16 mouse cellular contexts compared by ENCODE assay signal in the genomic region with DNA sequence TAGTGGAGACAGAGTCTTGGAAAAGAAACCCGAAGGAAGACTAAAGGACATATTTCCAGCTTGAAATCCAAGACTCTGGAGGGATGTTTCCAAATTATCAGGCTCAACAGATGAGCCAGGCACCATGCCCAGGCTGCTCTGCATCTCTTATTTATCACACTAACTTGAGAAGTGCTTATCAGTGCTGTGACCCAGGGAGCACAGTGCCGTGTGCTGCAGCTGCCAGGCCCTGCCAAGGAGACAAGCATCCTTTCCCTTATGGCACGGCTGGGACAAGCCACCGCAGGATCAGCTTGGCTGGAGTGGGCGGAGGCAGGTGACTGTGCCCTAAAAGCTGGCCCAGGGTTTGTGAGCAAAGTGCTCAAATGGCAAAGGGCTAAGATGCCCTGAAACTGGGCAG.
DNase-seq lines count a peak whose midpoint lies in the region; ATAC-seq and TF ChIP-seq lines count a peak whose summit lies in the region.
"Had no signal": no experiment of that assay in that cellular context is flagged by ENCODE, and none has a peak within 500 bp of the region (broad histone marks: within the 10 kb centered on the region; RNA-seq: fewer than 3 reads in every experiment).

No protein-coding gene starts in this region.

- H3K4me1 ChIP-seq in forebrain, postnatal 0 days (ENCODE audit: insufficient read depth) = 0 out of 2 replicates have a peak, but pooled peaks cover 5% of the 10 kb centered on the region
- peaks cover 19% of the 10 kb centered on the region for H3K4me1 ChIP-seq in forebrain, embryonic 10.5 days
- peaks cover 12% of the 10 kb centered on the region; the same call in 1 of the 2 replicates for H3K4me1 ChIP-seq in hindbrain, postnatal 0 days (ENCODE audit: insufficient read depth, low read length)
- H3K4me1 ChIP-seq in hindbrain, embryonic 14.5 days (replicated peaks; ENCODE audit: control insufficient read depth, insufficient read depth, low read length) = 0 out of 2 replicates have a peak, but pooled peaks cover 6% of the 10 kb centered on the region
- peaks cover 19% of the 10 kb centered on the region for H3K4me1 ChIP-seq in olfactory bulb, adult 2 months (ENCODE audit: control insufficient read depth, insufficient read depth, low read length)
- H3K4me1 ChIP-seq in stomach, postnatal 0 days (replicated peaks; ENCODE audit: control insufficient read depth, insufficient read depth) = no peaks in the 10 kb centered on the region
- H3K4me1 ChIP-seq: intestine, embryonic 15.5 days; kidney, embryonic 15.5 days had no signal

- H3K4me2 ChIP-seq in forebrain, postnatal 0 days (ENCODE audit: low read depth) = no peak overlapping the region
- H3K4me2 ChIP-seq in hindbrain, postnatal 0 days (ENCODE audit: low read depth, low read length) = no peak overlapping the region
- H3K4me2 ChIP-seq in hindbrain, embryonic 14.5 days (replicated peaks) = no peak overlapping the region
- no peak overlapping the region for H3K4me2 ChIP-seq in stomach, postnatal 0 days (replicated peaks; ENCODE audit: low read depth)
- H3K4me2 ChIP-seq: intestine, embryonic 15.5 days; kidney, embryonic 15.5 days had no signal

- no peaks in the 10 kb centered on the region for H3K9me3 ChIP-seq in forebrain, postnatal 0 days (ENCODE audit: low read length)
- H3K9me3 ChIP-seq in forebrain, embryonic 10.5 days = no peaks in the 10 kb centered on the region
- no peaks in the 10 kb centered on the region for H3K9me3 ChIP-seq in hindbrain, postnatal 0 days (ENCODE audit: low read length)
- H3K9me3 ChIP-seq in hindbrain, embryonic 14.5 days (ENCODE audit: control insufficient read depth, low read length) = no peaks in the 10 kb centered on the region
- H3K9me3 ChIP-seq in stomach, postnatal 0 days (ENCODE audit: control insufficient read depth, low read length) = no peaks in the 10 kb centered on the region
- H3K9me3 ChIP-seq: intestine, embryonic 15.5 days; kidney, embryonic 15.5 days had no signal

- no peak for TF ChIP-seq POLR2A in olfactory bulb, adult 2 months (IDR thresholded peaks at IDR 0.05; ENCODE audit: insufficient read depth, low read depth, low read length)

- H3K4me3 ChIP-seq in forebrain, postnatal 0 days (ENCODE audit: low read depth, low read length) = no peak overlapping the region
- no peak overlapping the region for H3K4me3 ChIP-seq in forebrain, embryonic 10.5 days
- H3K4me3 ChIP-seq in hindbrain, postnatal 0 days (ENCODE audit: low read length) = no peak overlapping the region
- H3K4me3 ChIP-seq in hindbrain, embryonic 14.5 days (replicated peaks; ENCODE audit: low read length) = no peak overlapping the region
- H3K4me3 ChIP-seq in olfactory bulb, adult 2 months (ENCODE audit: insufficient read depth, low read depth, low read length) = no peak overlapping the region
- no peak overlapping the region for H3K4me3 ChIP-seq in stomach, postnatal 0 days (ENCODE audit: low read depth, low read length)
- H3K4me3 ChIP-seq: intestine, embryonic 15.5 days; kidney, embryonic 15.5 days had no signal

- WGBS in forebrain, postnatal 0 days = 56% methylated on average over 5 of the region's 5 CpGs
- 88% methylated on average over 5 of the region's 5 CpGs for WGBS in forebrain, embryonic 10.5 days
- WGBS in hindbrain, postnatal 0 days = 60% methylated on average over 5 of the region's 5 CpGs
- WGBS in hindbrain, embryonic 14.5 days = 67% methylated on average over 5 of the region's 5 CpGs
- WGBS in olfactory bulb, adult 2 months = 40% methylated on average over 5 of the region's 5 CpGs
- WGBS in stomach, postnatal 0 days = 62% methylated on average over 5 of the region's 5 CpGs

- peaks cover 7% of the 10 kb centered on the region; the same call in 1 of the 2 replicates for H3K36me3 ChIP-seq in forebrain, postnatal 0 days (ENCODE audit: insufficient read depth)
- H3K36me3 ChIP-seq in forebrain, embryonic 10.5 days (replicated peaks) = peaks cover 14% of the 10 kb centered on the region
- H3K36me3 ChIP-seq in hindbrain, postnatal 0 days (ENCODE audit: insufficient read depth, low read length) = no peaks in the 10 kb centered on the region
- H3K36me3 ChIP-seq in hindbrain, embryonic 14.5 days (replicated peaks; ENCODE audit: control insufficient read depth, insufficient read depth) = 0 out of 2 replicates have a peak, but pooled peaks cover 3% of the 10 kb centered on the region
- H3K36me3 ChIP-seq in stomach, postnatal 0 days (ENCODE audit: control insufficient read depth, insufficient read depth, low read length) = no peaks in the 10 kb centered on the region
- H3K36me3 ChIP-seq: intestine, embryonic 15.5 days had no signal

- no peaks in the 10 kb centered on the region for H3K27me3 ChIP-seq in forebrain, postnatal 0 days (ENCODE audit: insufficient read depth, low read length)
- no peaks in the 10 kb centered on the region for H3K27me3 ChIP-seq in forebrain, embryonic 10.5 days (ENCODE audit: poor library complexity, severe bottlenecking)
- H3K27me3 ChIP-seq in hindbrain, postnatal 0 days (ENCODE audit: insufficient read depth, low read length) = no peaks in the 10 kb centered on the region
- no peaks in the 10 kb centered on the region for H3K27me3 ChIP-seq in hindbrain, embryonic 14.5 days (ENCODE audit: control insufficient read depth, insufficient read depth, low read length)
- H3K27me3 ChIP-seq in stomach, postnatal 0 days (ENCODE audit: control insufficient read depth, insufficient read depth, low read length) = no peaks in the 10 kb centered on the region
- H3K27me3 ChIP-seq: intestine, embryonic 15.5 days; kidney, embryonic 15.5 days had no signal

- no peak overlapping the region for H3K9ac ChIP-seq in forebrain, postnatal 0 days
- no peak overlapping the region for H3K9ac ChIP-seq in hindbrain, postnatal 0 days (replicated peaks; ENCODE audit: low read length)
- no peak overlapping the region for H3K9ac ChIP-seq in hindbrain, embryonic 14.5 days
- H3K9ac ChIP-seq in stomach, postnatal 0 days (ENCODE audit: low read length) = no peak overlapping the region
- H3K9ac ChIP-seq: intestine, embryonic 15.5 days; kidney, embryonic 15.5 days had no signal

- ATAC-seq in forebrain, postnatal 0 days = 0 out of 2 replicates have a peak, but pooled peaks have one; percentile 5
- no peak for ATAC-seq in hindbrain, postnatal 0 days
- no peak for ATAC-seq in hindbrain, embryonic 14.5 days (ENCODE audit: low FRiP score)
- ATAC-seq in stomach, postnatal 0 days (ENCODE audit: low FRiP score, low TSS enrichment) = no peak
- ATAC-seq: intestine, embryonic 15.5 days had no signal

- TF ChIP-seq EP300 in stomach, postnatal 0 days (optimal IDR thresholded peaks at IDR 0.05) = no peak

- no peak for DNase-seq in forebrain, postnatal 0 days
- DNase-seq in forebrain, embryonic 10.5 days (ENCODE audit: extremely low spot score, low spot score) = no peak
- DNase-seq in hindbrain, postnatal 0 days (ENCODE audit: low spot score) = peak; percentile 28
- DNase-seq in hindbrain, embryonic 14.5 days (ENCODE audit: low spot score) = no peak
- peak; percentile 60 for DNase-seq in testis, postnatal 14 days (ENCODE audit: low spot score)
- DNase-seq in testis, postnatal 10 days (ENCODE audit: low spot score) = no peak
- no peak for DNase-seq in stomach, postnatal 0 days (ENCODE audit: low spot score)
- DNase-seq: adrenal gland, adult 2 months; B cell, adult 2 months; cerebellum, adult 9-10 months; embryo, embryonic 11 days; thymus, adult 2 months had no signal

- H3K27ac ChIP-seq in forebrain, postnatal 0 days (ENCODE audit: low read depth, low read length) = no peak overlapping the region
- H3K27ac ChIP-seq in forebrain, embryonic 10.5 days = no peak overlapping the region
- no peak overlapping the region for H3K27ac ChIP-seq in hindbrain, postnatal 0 days
- H3K27ac ChIP-seq in hindbrain, embryonic 14.5 days = no peak overlapping the region
- H3K27ac ChIP-seq in olfactory bulb, adult 2 months (ENCODE audit: insufficient read depth, low read depth, low read length) = peak overlapping the region; percentile 18; the same call in 1 of the 2 replicates
- no peak overlapping the region for H3K27ac ChIP-seq in stomach, postnatal 0 days (replicated peaks)
- H3K27ac ChIP-seq: intestine, embryonic 15.5 days; kidney, embryonic 15.5 days; macrophage had no signal

- TF ChIP-seq CTCF in forebrain, postnatal 0 days (IDR thresholded peaks at IDR 0.05; ENCODE audit: low read depth) = no peak
- TF ChIP-seq CTCF in hindbrain, postnatal 0 days (IDR thresholded peaks at IDR 0.05; ENCODE audit: low read depth) = no peak
- no peak for TF ChIP-seq CTCF in olfactory bulb, adult 2 months (IDR thresholded peaks at IDR 0.05; ENCODE audit: insufficient read depth, low read depth, low read length)
- no peak for TF ChIP-seq CTCF in stomach, postnatal 0 days (IDR thresholded peaks at IDR 0.05; ENCODE audit: low read depth)

Comparison
In these comparisons a context has a peak if more than half of its experiments do, and no peak if none do; other contexts are left out.
1. DNase-seq: peak in hindbrain, postnatal 0 days (single experiment) and testis, postnatal 14 days (single experiment); none in forebrain, postnatal 0 days (single experiment), forebrain, embryonic 10.5 days (single experiment), hindbrain, embryonic 14.5 days (single experiment), testis, postnatal 10 days (single experiment) and stomach, postnatal 0 days (single experiment).